Mouse (Mus musculus) C3H10T1/2 (cell line): Measurements from ENCODE around the gene Olfr1130. TPM values are rescaled to one million over a fixed set of nuclear protein-coding genes. Genes with fewer than 3 reads are reported as not detected.

ENCODE experiments used
- polyA plus RNA-seq, 2 experiments: library from polyadenylated mRNA; unstranded; fragments of >200 nt; fragmentation: generic; extraction: Trizol; gene quantifications; one replicate each; pipeline ENCODE4 v1.2.1; 2012; ENCODE audit warnings: missing spikeins in 2 of 2

Gene Olfr1130
- not detected for polyA plus RNA-seq

DNA sequence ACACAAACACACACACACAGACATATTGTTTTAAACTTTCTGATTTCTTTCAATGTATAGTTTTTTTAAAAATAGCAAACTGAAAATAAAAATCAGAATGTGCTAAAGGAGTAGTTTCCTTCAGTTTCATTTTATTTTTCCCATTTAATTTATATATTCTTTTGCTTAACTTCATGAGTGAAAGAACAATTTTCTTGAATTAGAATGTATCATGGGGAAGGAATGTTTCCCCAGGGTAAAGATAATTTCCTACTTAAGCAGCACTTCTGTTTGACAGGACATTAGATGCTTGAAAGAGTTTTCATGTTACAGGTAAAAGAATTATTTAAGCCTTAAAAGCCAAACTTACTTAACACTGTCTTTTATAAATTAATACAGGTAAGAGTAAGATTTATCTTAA, at the start of gene Olfr1130:
TSS of gene Olfr1130 (plus strand) at position 301 of the 400 bp plus-strand sequence.

GRCm38 (mm10) chr2:87573602-87574001, 32.4 kb upstream of the Olfr1130 start, which contains the start of gene Olfr1129:
TSS of gene Olfr1129 (plus strand) at chr2:87573902.

DNA sequence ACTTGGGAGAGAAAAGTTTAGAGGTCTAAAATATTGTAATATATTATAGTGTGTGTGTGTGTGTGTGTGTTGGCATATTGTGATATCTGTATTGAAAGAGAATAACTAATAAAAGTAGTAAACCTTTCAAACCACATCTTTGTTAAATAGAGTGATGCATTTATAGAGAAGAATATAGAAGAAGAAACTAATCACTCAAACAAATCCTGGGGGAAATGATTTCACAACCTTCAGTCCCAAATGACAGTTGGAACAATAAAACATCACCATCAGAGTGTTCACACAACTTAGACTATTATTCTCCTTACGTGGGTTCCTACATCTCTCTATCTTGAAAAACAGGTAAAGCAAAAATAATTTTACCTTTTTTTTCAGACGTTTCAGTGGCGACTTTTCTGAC, 20.8 kb downstream of the Olfr1130 start, which contains the start of gene Olfr1131:
TSS of gene Olfr1131 (plus strand) at position 301 of the 400 bp plus-strand sequence.

DNA sequence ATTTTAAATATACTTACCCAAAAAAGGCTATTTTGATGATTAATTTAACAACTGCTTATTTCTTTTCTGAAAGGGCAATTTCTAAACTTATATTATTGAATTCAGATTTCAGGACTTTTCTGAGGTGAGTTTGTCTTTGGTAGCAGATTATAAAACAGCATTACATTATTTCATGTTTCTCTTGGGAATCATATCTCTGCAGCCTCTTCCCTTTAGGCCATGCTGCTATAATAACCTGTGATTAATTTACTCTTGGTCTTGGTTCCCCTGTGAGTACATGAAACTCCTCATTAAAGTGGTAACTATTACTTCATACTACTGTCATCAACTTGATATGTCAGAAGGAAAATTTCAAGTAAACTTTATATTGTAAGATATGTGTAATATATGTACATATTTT, 31.4 kb downstream of the Olfr1130 start, which contains the start of gene Olfr1132:
TSS of gene Olfr1132 (minus strand) at position 101 of the 400 bp plus-strand sequence.

DNA sequence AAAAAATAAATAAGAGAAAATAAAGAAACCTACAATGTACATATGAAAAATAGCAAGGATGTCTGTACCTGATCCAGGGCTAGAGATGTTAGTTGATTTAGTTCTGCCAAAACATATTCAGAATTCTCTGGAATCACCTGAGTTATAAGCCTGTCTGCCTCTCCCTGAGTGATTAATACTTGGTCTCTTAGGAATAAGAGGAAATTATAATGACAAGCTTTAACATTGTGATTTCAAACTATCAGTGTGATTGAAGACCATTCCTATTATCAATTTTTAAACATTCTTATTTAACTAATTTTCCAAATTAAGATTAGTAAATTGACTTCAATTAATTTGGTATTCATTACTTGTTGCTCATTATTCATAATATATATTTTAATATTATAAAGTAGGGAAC, 41.3 kb downstream of the Olfr1130 start, which contains the start of gene Olfr1133:
TSS of gene Olfr1133 (minus strand) at position 101 of the 400 bp plus-strand sequence.

GRCm38 (mm10) chr2:87658360-87658759, 52.3 kb downstream of the Olfr1130 start, which contains the start of gene Olfr1134:
TSS of gene Olfr1134 (minus strand) at chr2:87658460.

Other genes with a start within 250 kb of the Olfr1130 start
- gene Olfr1121, start 236.3 kb upstream of the Olfr1130 start, polyA plus RNA-seq = not detected
- gene Olfr1122, start 220.4 kb upstream of the Olfr1130 start, polyA plus RNA-seq = not detected
- not detected for gene Olfr1123, start 189.6 kb upstream of the Olfr1130 start, polyA plus RNA-seq
- gene Olfr1124, start 175.9 kb upstream of the Olfr1130 start, polyA plus RNA-seq = not detected
- not detected for gene Olfr1126, start 152.2 kb upstream of the Olfr1130 start, polyA plus RNA-seq
- gene Pramel7, start 109.1 kb upstream of the Olfr1130 start, polyA plus RNA-seq = not detected
- gene Pramel6, start 99.6 kb upstream of the Olfr1130 start, polyA plus RNA-seq = not detected
- not detected for gene Olfr153, start 74.4 kb upstream of the Olfr1130 start, polyA plus RNA-seq
- not detected for gene Olfr1128, start 60.7 kb upstream of the Olfr1130 start, polyA plus RNA-seq
- gene Olfr1129, start 32.3 kb upstream of the Olfr1130 start, polyA plus RNA-seq = not detected
- gene Olfr1131, start 20.9 kb downstream of the Olfr1130 start, polyA plus RNA-seq = not detected
- not detected for gene Olfr1132, start 31.3 kb downstream of the Olfr1130 start, polyA plus RNA-seq
- not detected for gene Olfr1133, start 41.2 kb downstream of the Olfr1130 start, polyA plus RNA-seq
- gene Olfr1134, start 52.2 kb downstream of the Olfr1130 start, polyA plus RNA-seq = not detected
- gene Olfr1135, start 67.5 kb downstream of the Olfr1130 start, polyA plus RNA-seq = not detected
- gene Olfr1136, start 87.7 kb downstream of the Olfr1130 start, polyA plus RNA-seq = not detected
- gene Olfr1137, start 107.0 kb downstream of the Olfr1130 start, polyA plus RNA-seq = not detected
- not detected for gene Olfr1138, start 133.8 kb downstream of the Olfr1130 start, polyA plus RNA-seq
- gene Olfr1140, start 137.5 kb downstream of the Olfr1130 start, polyA plus RNA-seq = not detected
- not detected for gene Olfr1141, start 147.8 kb downstream of the Olfr1130 start, polyA plus RNA-seq
- not detected for gene Olfr152, start 173.3 kb downstream of the Olfr1130 start, polyA plus RNA-seq
- gene Olfr1143, start 194.4 kb downstream of the Olfr1130 start, polyA plus RNA-seq = not detected
- gene Olfr1145, start 203.6 kb downstream of the Olfr1130 start, polyA plus RNA-seq = not detected
- not detected for gene Olfr1148, start 224.3 kb downstream of the Olfr1130 start, polyA plus RNA-seq
- gene Olfr1150-ps1, start 237.8 kb downstream of the Olfr1130 start, polyA plus RNA-seq = not detected
- not detected for gene Olfr1151, start 249.7 kb downstream of the Olfr1130 start, polyA plus RNA-seq